Mouse (Mus musculus) myocyte (in vitro differentiated cells): ENCODE data around the gene Vwce. TPM values are rescaled to one million over a fixed set of nuclear protein-coding genes. Genes with fewer than 3 reads are reported as not detected.
A peak's percentile ranks its signal among the peaks of the same experiment; 100 is the strongest.

Experiments used
- H3K27me3 ChIP-seq: one replicate; pipeline ENCODE4 v1.6.1; 2011; ENCODE audit not compliant: control insufficient read depth, insufficient read depth, insufficient read length
- H3K36me3 ChIP-seq: one replicate; pipeline ENCODE4 v1.6.1; 2011; ENCODE audit not compliant: control insufficient read depth, insufficient read depth
- H3K4me2 ChIP-seq: one replicate; pipeline ENCODE4 v1.6.1; 2011; ENCODE audit warnings: low read depth, control low read depth
- H3K4me3 ChIP-seq: one replicate; pipeline ENCODE4 v1.5.1; 2011; ENCODE audit warnings: mild to moderate bottlenecking, control low read depth, moderate library complexity
- H3K79me2 ChIP-seq: one replicate; pipeline ENCODE4 v1.6.1; 2011; ENCODE audit not compliant: control insufficient read depth, insufficient read depth
- H3ac ChIP-seq: one replicate; pipeline ENCODE4 v1.6.1; 2011; ENCODE audit not compliant: control insufficient read depth, insufficient read length
- CEBPB ChIP-seq: IDR thresholded peaks from 2 replicates; pipeline ENCODE4 v1.6.1; 2011; ENCODE audit warnings: mild to moderate bottlenecking, moderate library complexity; ENCODE audit not compliant: poor library complexity, insufficient read depth, severe bottlenecking
- E2F4 ChIP-seq: IDR thresholded peaks from one replicate; pipeline ENCODE4 v1.6.1; 2011; ENCODE audit warnings: mild to moderate bottlenecking, control low read depth, moderate library complexity; ENCODE audit not compliant: insufficient read depth
- MAX ChIP-seq: IDR thresholded peaks from one replicate; pipeline ENCODE4 v1.6.1; 2011; ENCODE audit warnings: low read depth, mild to moderate bottlenecking, control low read depth
- MYOD1 ChIP-seq, 3 experiments: IDR thresholded peaks; one replicate each; pipeline ENCODE4 v1.6.1; 2011; ENCODE audit warnings: control low read depth in 2 of 3, low read depth in 2 of 3, mild to moderate bottlenecking in 2 of 3, moderate library complexity in 1 of 3; ENCODE audit not compliant: insufficient read length in 2 of 3, control insufficient read depth in 1 of 3
- MYOG ChIP-seq, 3 experiments: IDR thresholded peaks; one replicate each; pipeline ENCODE4 v1.6.1; 2011; ENCODE audit warnings: control low read depth in 2 of 3, low read depth in 2 of 3, mild to moderate bottlenecking in 2 of 3; ENCODE audit not compliant: insufficient read length in 2 of 3, control insufficient read depth in 1 of 3, insufficient read depth in 1 of 3
- POLR2A ChIP-seq: IDR thresholded peaks from one replicate; pipeline ENCODE4 v1.6.1; 2011; ENCODE audit warnings: low read depth, mild to moderate bottlenecking, control low read depth, moderate library complexity; ENCODE audit not compliant: insufficient read length
- POLR2AphosphoS2 ChIP-seq: IDR thresholded peaks from one replicate; pipeline ENCODE4 v1.6.1; 2011; ENCODE audit warnings: low read depth, control low read depth; ENCODE audit not compliant: insufficient read length
- REST ChIP-seq: IDR thresholded peaks from one replicate; pipeline ENCODE4 v1.6.1; 2011; ENCODE audit warnings: mild to moderate bottlenecking, control low read depth, moderate library complexity; ENCODE audit not compliant: insufficient read depth, insufficient read length
- SRF ChIP-seq: IDR thresholded peaks from one replicate; pipeline ENCODE4 v1.6.1; 2011; ENCODE audit warnings: low read depth; ENCODE audit not compliant: control insufficient read depth, insufficient read length
- TCF12 ChIP-seq: IDR thresholded peaks from one replicate; pipeline ENCODE4 v1.6.1; 2011; ENCODE audit warnings: mild to moderate bottlenecking, control low read depth; ENCODE audit not compliant: poor library complexity, insufficient read depth, severe bottlenecking
- TCF3 ChIP-seq: IDR thresholded peaks from one replicate; pipeline ENCODE4 v1.6.1; 2011; ENCODE audit warnings: low read depth, control low read depth; ENCODE audit not compliant: insufficient read length
- USF1 ChIP-seq: IDR thresholded peaks from one replicate; pipeline ENCODE4 v1.6.1; 2011; ENCODE audit warnings: low read depth, mild to moderate bottlenecking, control low read depth, moderate library complexity
- polyA plus RNA-seq: library from polyadenylated mRNA; unstranded; fragments of >200 nt; fragmentation: generic; extraction: Trizol; gene quantifications from one replicate; pipeline ENCODE4 v1.2.1, GENCODE M21; 2012; ENCODE audit warnings: missing spikeins

Gene Vwce
- polyA plus RNA-seq, 1 experiment = 0.05 TPM

GRCm38 (mm10) chr19:10702125-10702524 is 68.1 kb downstream of the Vwce start:
- Histone ChIP-seq H3K27me3 (no peaks in the 10 kb centered on the region), H3K79me2 (peaks cover 73% of the 10 kb centered on the region), H3K36me3 (no peaks in the 10 kb centered on the region), H3ac (no peak overlapping the region), H3K4me2 (peak overlapping the region; percentile 43), H3K4me3 (no peak overlapping the region)
- no peak for TF ChIP-seq POLR2A
- no peak for TF ChIP-seq SRF
- TF ChIP-seq REST = no peak
- TF ChIP-seq TCF12 = no peak
- no peak for TF ChIP-seq POLR2AphosphoS2
- no peak for TF ChIP-seq MYOD1 (IDR thresholded peaks at IDR 0.05; ENCODE audit: control insufficient read depth in 1 of 3, insufficient read length in 2 of 3, low read depth in 2 of 3)
- TF ChIP-seq USF1 = no peak
- TF ChIP-seq MAX = no peak
- TF ChIP-seq TCF3 = no peak
- no peak for TF ChIP-seq E2F4
- TF ChIP-seq CEBPB = no peak
- no peak for TF ChIP-seq MYOG (IDR thresholded peaks at IDR 0.05; ENCODE audit: control insufficient read depth in 1 of 3, insufficient read depth in 1 of 3, insufficient read length in 2 of 3, low read depth in 2 of 3)

DNA sequence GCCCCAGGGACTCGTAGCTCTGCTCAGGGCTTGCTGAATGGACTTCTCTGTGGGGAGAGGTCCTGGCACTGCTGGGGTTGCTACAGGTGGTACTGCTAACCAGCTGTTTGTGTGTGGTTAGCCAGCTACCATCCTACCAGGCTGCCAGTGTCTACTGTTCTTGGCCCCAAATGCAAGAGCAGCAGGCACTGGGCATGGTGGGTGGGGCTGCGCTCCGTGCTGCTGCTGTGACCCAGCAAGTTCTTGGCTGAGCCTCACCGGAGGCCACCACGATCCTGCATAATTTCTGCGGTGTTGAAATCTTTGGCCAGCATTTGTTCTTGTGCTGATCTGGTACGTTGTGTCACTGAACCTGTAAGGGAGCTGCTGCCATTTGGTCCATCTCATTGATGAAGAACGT is 69.5 kb downstream of the Vwce start:
- peaks cover 59% of the 10 kb centered on the region for H3K79me2 ChIP-seq
- H3K4me3 ChIP-seq = no peak overlapping the region
- H3K27me3 ChIP-seq = no peaks in the 10 kb centered on the region
- no peak overlapping the region for H3ac ChIP-seq
- TF ChIP-seq REST = no peak
- peak in 2 of 3 experiments; percentile 54 to 84 for TF ChIP-seq MYOG (IDR thresholded peaks at IDR 0.05; ENCODE audit: control insufficient read depth in 1 of 3, insufficient read depth in 1 of 3, insufficient read length in 2 of 3, low read depth in 2 of 3)
- peak in 2 of 3 experiments; percentile 22 to 72 for TF ChIP-seq MYOD1 (IDR thresholded peaks at IDR 0.05; ENCODE audit: control insufficient read depth in 1 of 3, insufficient read length in 2 of 3, low read depth in 2 of 3)
- TF ChIP-seq TCF3 = peak; percentile 27
- TF ChIP-seq USF1 = no peak
- no peak for TF ChIP-seq POLR2A
- no peak for TF ChIP-seq SRF
- no peaks in the 10 kb centered on the region for H3K36me3 ChIP-seq
- H3K4me2 ChIP-seq = no peak overlapping the region

DNA sequence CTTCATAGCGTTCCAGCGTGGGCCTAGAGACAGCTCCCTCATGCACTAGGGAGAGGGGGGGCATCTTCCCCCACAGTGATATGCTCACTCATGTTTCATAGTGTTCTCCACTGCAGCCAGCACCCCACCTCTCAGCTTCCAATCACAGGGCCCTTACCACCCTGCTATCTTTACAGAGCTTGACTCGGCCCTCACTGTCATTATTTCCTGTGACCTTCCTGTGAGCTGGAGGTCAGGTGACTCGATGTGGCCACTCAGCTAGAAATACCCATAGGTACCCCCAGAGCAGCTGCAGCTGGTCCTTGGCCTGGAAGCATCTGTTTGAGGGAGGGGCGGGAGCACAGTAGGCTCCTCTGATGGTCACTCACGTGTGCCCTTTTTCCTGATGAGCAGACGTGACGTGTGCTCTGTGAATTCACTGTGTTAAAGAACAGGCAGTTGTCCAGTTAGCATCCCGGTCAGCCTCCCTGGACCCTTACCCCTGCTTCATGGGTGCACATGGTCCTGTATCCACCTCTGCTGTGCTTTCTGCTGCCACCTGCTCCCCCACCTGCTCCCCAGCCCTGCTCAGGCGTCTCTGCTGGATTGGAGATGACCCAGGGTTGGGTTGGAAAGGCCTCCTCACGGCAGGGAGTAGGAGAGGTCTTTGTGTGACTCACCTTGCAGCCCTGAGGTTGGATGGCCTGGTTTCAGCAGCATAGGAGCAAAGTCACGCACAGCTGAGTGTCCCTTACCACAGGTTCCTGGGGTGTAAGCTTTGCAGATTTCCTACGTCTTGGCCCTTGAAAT is 73.3 kb downstream of the Vwce start:
- H3K4me3 ChIP-seq = no peak overlapping the region
- H3K27me3 ChIP-seq = no peaks in the 10 kb centered on the region
- no peak overlapping the region for H3ac ChIP-seq
- no peak overlapping the region for H3K4me2 ChIP-seq
- peaks cover 33% of the 10 kb centered on the region for H3K79me2 ChIP-seq
- TF ChIP-seq E2F4 = no peak
- no peak for TF ChIP-seq TCF3
- no peak for TF ChIP-seq USF1
- TF ChIP-seq REST = no peak
- TF ChIP-seq POLR2A = no peak
- peak in 1 of 3 experiments; percentile 44 for TF ChIP-seq MYOD1 (IDR thresholded peaks at IDR 0.05; ENCODE audit: control insufficient read depth in 1 of 3, insufficient read length in 2 of 3, low read depth in 2 of 3)
- no peak for TF ChIP-seq MAX
- no peak for TF ChIP-seq POLR2AphosphoS2
- TF ChIP-seq MYOG (IDR thresholded peaks at IDR 0.05; ENCODE audit: control insufficient read depth in 1 of 3, insufficient read depth in 1 of 3, insufficient read length in 2 of 3, low read depth in 2 of 3) = peak in 1 of 3 experiments; percentile 41
- no peak for TF ChIP-seq TCF12
- no peak for TF ChIP-seq SRF
- TF ChIP-seq CEBPB = no peak
- H3K36me3 ChIP-seq = peaks cover 10% of the 10 kb centered on the region

DNA sequence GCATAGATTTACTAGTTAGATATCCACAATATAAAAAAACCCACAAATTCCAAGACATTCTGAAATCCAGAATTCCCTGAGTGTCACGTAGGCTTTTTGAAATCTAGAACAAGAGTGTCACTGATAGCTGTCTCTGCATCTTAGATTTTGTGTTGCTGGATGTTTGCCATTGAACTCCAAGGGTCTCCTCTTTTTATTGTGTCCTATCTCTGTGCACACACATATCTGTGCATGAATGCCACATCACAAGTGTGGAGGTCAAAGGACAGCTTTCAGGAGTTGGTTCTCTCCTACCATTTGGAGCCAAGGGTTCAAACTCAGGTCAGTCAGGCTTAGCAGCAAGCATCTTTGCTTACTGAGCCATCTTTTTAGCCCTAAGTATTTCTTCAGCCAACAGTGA is 73.9 kb downstream of the Vwce start:
- no peaks in the 10 kb centered on the region for H3K27me3 ChIP-seq
- peaks cover 10% of the 10 kb centered on the region for H3K36me3 ChIP-seq
- no peak overlapping the region for H3ac ChIP-seq
- no peak overlapping the region for H3K4me2 ChIP-seq
- H3K79me2 ChIP-seq = peaks cover 27% of the 10 kb centered on the region
- H3K4me3 ChIP-seq = no peak overlapping the region
- TF ChIP-seq MYOD1 (IDR thresholded peaks at IDR 0.05; ENCODE audit: control insufficient read depth in 1 of 3, insufficient read length in 2 of 3, low read depth in 2 of 3) = no peak
- no peak for TF ChIP-seq SRF
- TF ChIP-seq POLR2AphosphoS2 = no peak
- no peak for TF ChIP-seq REST
- TF ChIP-seq USF1 = no peak
- no peak for TF ChIP-seq MAX
- no peak for TF ChIP-seq E2F4
- no peak for TF ChIP-seq MYOG (IDR thresholded peaks at IDR 0.05; ENCODE audit: control insufficient read depth in 1 of 3, insufficient read depth in 1 of 3, insufficient read length in 2 of 3, low read depth in 2 of 3)
- TF ChIP-seq CEBPB = no peak
- TF ChIP-seq TCF12 = no peak
- no peak for TF ChIP-seq TCF3
- no peak for TF ChIP-seq POLR2A
